Mouse (Mus musculus) thymus, adult 18-20 months (tissue): ENCODE measurements around the gene Abl2.

Experiments used
- DNase-seq, 2 experiments: peaks; one replicate each; pipeline ENCODE4 v3.0.0; 2022; ENCODE audit warnings: mixed read lengths in 2 of 2

Gene Abl2

GRCm38 (mm10) chr1:156672720-156673475 lies 114.3 kb downstream of the Abl2 start:
- DNase-seq: peak; percentile 26 to 57

GRCm38 (mm10) chr1:156673476-156674194 lies 115.0 kb downstream of the Abl2 start:
- peak; percentile 25 to 40 for DNase-seq

GRCm38 (mm10) chr1:156674195-156675000 lies 115.8 kb downstream of the Abl2 start, which contains the start of gene Tor3a:
TSS of gene Tor3a (minus strand) at chr1:156674356.
- peak; percentile 61 to 62 for DNase-seq

- DNase-seq: no peak
These were observed 117.6 kb downstream of the Abl2 start for GRCm38 (mm10) chr1:156676171-156676570.

- DNase-seq: no peak
These were observed 118.0 kb downstream of the Abl2 start for GRCm38 (mm10) chr1:156676596-156676995.

GRCm38 (mm10) chr1:156677230-156677629 lies 118.6 kb downstream of the Abl2 start:
- DNase-seq: no peak

- no peak for DNase-seq
These were observed 121.0 kb downstream of the Abl2 start for GRCm38 (mm10) chr1:156679599-156679998.

GRCm38 (mm10) chr1:156686025-156686661 lies 127.6 kb downstream of the Abl2 start:
- no peak for DNase-seq
